Mouse (Mus musculus) embryonic facial prominence, embryonic 15.5 days (tissue): ENCODE results near the gene Dkk3. TPM values are rescaled to one million over a fixed set of nuclear protein-coding genes. Genes with fewer than 3 reads are reported as not detected.
A peak's percentile ranks its signal among the peaks of the same experiment; 100 is the strongest.

Source experiments
- ATAC-seq: fragments of 200-750 bp; cut with Nextera tagmentation; 2 replicates; pipeline ENCODE4 v1.8.0; 2017; ENCODE audit warnings: low read depth, moderate TSS enrichment; ENCODE audit not compliant: insufficient number of reproducible peaks, low FRiP score, low TSS enrichment
- H3K27ac ChIP-seq: fragments of 300-500 bp; sonication (generic); replicated peaks from 2 replicates; pipeline ENCODE4 v1.5.1; 2015; ENCODE audit warnings: mild to moderate bottlenecking, inconsistent platforms
- H3K27me3 ChIP-seq: fragments of 300-500 bp; sonication (generic); 2 replicates; pipeline ENCODE4 v1.6.1; 2015; ENCODE audit warnings: inconsistent platforms
- H3K36me3 ChIP-seq: fragments of 300-500 bp; sonication (generic); 2 replicates; pipeline ENCODE4 v1.6.1; 2015; ENCODE audit warnings: mild to moderate bottlenecking, inconsistent platforms
- H3K4me1 ChIP-seq: fragments of 300-500 bp; sonication (generic); 2 replicates; pipeline ENCODE4 v1.6.1; 2015; ENCODE audit warnings: inconsistent platforms
- H3K4me2 ChIP-seq: fragments of 300-500 bp; sonication (generic); replicated peaks from 2 replicates; pipeline ENCODE4 v1.6.1; 2015; ENCODE audit warnings: mild to moderate bottlenecking, inconsistent platforms
- H3K4me3 ChIP-seq: fragments of 300-500 bp; sonication (generic); replicated peaks from 2 replicates; pipeline ENCODE4 v1.5.1; 2015; ENCODE audit warnings: mild to moderate bottlenecking, inconsistent platforms
- H3K9ac ChIP-seq: fragments of 300-500 bp; sonication (generic); 2 replicates; pipeline ENCODE4 v1.6.1; 2015; ENCODE audit warnings: inconsistent platforms
- H3K9me3 ChIP-seq: fragments of 300-500 bp; sonication (generic); replicated peaks from 2 replicates; pipeline ENCODE4 v1.6.1; 2016; ENCODE audit warnings: inconsistent platforms
- WGBS: fragments of 180-500 bp; shearing (Covaris S2); methylation state at CpG from one replicate; pipeline ENCODE4 v1.1.7; 2015; 5-methylcytosine and 5-hydroxymethylcytosine counted together
- polyA plus RNA-seq: library from polyadenylated mRNA; unstranded; fragments of >200 nt; fragmentation: Nextera tagmentation; extraction: Ambion mirVana; gene quantifications from 2 replicates; pipeline ENCODE4 v1.2.1, GENCODE M21; 2015

The Dkk3 gene
- polyA plus RNA-seq, 1 experiment from 2014 or later = 74.6 TPM

DNA sequence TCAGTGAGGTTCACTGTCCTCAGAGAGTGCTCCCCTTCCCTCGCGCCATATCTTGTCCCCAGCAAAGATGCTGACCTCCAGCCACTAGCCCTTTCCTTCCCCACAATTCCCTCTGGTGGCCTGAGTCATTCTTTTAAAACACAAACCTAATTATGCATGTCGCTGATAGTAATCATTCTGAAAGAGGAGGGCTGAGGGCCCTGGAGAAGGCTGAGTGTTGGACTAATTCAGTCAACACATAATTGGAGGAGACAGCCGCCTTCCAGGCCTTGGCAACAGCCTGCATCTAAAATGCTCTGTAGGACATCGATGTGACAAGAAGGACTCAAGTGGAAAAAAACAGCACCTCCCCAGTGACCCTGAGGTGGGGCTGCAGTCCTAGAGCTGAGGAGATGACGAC is 29.0 kb downstream of the Dkk3 start:
- Histone ChIP-seq H3K4me1 (peaks cover 41% of the 10 kb centered on the region), H3K36me3 (no peaks in the 10 kb centered on the region), H3K27ac (no peak overlapping the region), H3K4me2 (no peak overlapping the region), H3K9me3 (no peaks in the 10 kb centered on the region), H3K9ac (no peak overlapping the region), H3K4me3 (no peak overlapping the region), H3K27me3 (no peaks in the 10 kb centered on the region)
- no peak for ATAC-seq
- 73% methylated on average over 6 of the region's 6 CpGs for WGBS

DNA sequence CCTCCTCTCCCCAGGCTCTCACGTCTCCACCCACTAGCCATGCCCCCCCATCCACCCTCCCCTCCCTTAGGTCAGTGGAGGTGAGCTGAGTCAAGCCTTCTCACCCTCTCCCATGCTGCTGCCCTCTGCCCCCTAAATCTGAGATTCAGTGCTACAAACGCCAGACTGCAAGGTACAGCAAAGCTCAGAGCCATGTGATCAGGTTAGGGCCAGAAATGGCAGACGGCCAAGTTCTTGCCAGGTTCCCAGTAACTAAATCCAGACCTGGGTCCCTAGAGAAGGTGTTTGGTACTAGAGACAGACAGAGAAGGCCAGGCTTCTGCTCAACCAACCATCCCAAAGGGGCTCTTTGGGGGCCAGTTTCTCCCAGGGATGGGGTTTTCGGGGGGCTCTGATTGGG is 30.0 kb downstream of the Dkk3 start:
- Histone ChIP-seq H3K4me1 (peaks cover 41% of the 10 kb centered on the region), H3K36me3 (no peaks in the 10 kb centered on the region), H3K9me3 (no peaks in the 10 kb centered on the region), H3K9ac (no peak overlapping the region), H3K27me3 (no peaks in the 10 kb centered on the region), H3K4me2 (no peak overlapping the region), H3K27ac (no peak overlapping the region), H3K4me3 (no peak overlapping the region)
- ATAC-seq = 0 out of 2 replicates have a peak, but pooled peaks have one; percentile 11
- WGBS = 48% methylated on average over 4 of the region's 4 CpGs

DNA sequence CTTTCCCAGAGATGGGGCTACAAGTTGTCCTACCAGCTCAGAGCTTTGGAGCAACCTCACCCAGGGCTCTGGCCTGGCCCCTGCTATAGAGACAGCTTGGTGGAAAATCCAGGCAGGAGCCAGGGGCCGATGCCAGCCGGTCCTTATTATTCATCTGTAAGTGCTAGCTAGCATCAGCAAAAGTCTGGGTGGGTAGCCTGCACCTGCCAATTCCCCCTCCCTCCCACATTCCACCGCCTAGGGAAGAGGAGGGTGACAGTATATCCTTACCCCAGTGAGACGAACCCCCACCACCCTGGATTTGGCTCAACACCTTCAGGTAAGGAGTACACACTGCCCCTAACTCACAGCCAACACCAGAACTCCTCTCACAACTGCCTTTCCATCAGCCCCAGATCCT is 30.9 kb downstream of the Dkk3 start:
- H3K4me1 ChIP-seq = peaks cover 39% of the 10 kb centered on the region
- no peak overlapping the region for H3K27ac ChIP-seq
- H3K9ac ChIP-seq = no peak overlapping the region

DNA sequence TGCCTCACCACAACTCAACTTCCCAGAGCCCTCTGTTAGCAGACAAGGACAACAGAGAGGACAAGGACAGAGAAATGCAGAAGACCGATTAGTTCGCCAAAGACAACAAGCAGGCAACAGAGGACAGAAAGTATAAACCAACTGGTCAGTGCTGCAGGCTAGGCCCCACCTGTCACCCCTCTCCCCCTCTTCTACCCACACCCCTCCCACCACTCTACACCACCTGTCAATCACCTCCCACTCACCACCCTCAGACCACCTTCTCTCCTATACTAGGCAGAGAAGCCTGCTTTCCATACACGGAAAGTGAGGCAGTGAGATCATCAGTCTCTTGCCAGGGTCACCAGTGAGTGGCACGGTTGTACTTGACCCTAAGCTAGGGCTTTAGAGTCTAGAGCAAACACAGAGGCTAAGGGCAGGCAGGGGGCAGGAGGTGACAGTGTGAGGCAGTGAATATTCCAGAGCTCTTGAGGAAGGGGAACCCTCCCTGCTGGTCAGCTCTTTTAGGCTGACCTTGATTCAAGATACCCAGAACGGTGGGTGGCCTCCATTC is 31.7 kb downstream of the Dkk3 start:
- H3K27me3 ChIP-seq = no peaks in the 10 kb centered on the region
- WGBS = 81% methylated on average over 5 of the region's 5 CpGs
- no peak overlapping the region for H3K27ac ChIP-seq
- no peaks in the 10 kb centered on the region for H3K9me3 ChIP-seq
- ATAC-seq = no peak
- H3K4me3 ChIP-seq = no peak overlapping the region
- peaks cover 38% of the 10 kb centered on the region for H3K4me1 ChIP-seq
- no peaks in the 10 kb centered on the region for H3K36me3 ChIP-seq
- H3K9ac ChIP-seq = no peak overlapping the region
- no peak overlapping the region for H3K4me2 ChIP-seq

More for the DNA sequence above, 30.9 kb downstream of the Dkk3 start:
- ATAC-seq = no peak; the same call in 1 of the 2 replicates
- Histone ChIP-seq H3K36me3 (no peaks in the 10 kb centered on the region), H3K4me2 (no peak overlapping the region), H3K4me3 (no peak overlapping the region), H3K27me3 (no peaks in the 10 kb centered on the region), H3K9me3 (no peaks in the 10 kb centered on the region)
- WGBS = 79% methylated on average over 4 of the region's 4 CpGs

DNA sequence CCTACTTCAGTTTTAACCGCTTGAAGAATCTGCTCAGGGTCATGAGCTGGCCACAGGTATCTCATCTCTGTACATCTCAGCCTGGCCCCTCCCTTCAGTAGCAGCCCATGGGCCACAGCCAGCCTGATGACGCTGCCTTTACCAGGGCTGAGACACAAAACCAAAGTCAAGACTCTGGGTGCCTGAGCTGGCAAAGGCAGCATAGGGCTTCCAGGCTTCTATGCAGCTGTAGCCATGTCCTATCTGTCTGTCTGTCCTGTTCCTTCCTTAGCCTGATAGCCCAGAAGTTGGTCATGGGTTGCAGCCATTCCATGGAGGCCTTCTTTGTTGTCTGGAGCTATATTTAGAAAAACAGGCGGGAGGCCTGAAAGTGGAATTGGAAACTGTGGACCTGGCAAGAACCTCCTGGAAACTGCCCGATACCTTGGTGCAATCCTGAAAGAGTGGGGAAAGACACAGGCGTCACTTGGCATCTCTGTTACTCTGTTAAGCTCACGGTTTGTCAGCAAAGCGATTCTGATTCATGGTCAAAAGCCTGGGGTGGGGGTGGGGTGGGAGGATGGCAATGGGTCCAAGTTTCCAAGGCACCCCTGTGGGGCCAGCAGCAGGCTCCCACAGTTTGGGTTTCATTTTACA is 33.1 kb downstream of the Dkk3 start:
- Histone ChIP-seq H3K4me3 (no peak overlapping the region), H3K9me3 (no peaks in the 10 kb centered on the region), H3K27me3 (no peaks in the 10 kb centered on the region), H3K4me2 (no peak overlapping the region), H3K9ac (no peak overlapping the region), H3K4me1 (peaks cover 42% of the 10 kb centered on the region), H3K36me3 (no peaks in the 10 kb centered on the region), H3K27ac (no peak overlapping the region)
- 81% methylated on average over 7 of the region's 7 CpGs for WGBS
- no peak for ATAC-seq

DNA sequence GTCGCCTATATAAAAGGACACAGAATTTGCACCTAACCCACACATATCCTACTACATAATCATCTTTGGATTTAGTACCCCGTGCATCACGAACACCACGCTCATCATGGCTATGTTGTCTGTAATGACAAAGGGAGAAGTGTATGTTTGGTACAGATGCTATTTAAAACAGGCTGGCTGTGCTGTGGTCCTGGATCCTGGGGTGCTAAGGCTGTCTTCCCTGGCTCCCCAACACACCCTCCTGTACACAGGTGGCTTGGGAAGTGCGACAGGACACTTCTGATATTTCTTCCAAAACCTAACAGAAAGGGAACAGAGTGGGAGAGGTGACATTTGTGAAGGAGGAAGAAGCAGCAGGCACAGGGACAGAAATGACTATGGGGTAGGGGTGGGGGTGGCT is 35.2 kb downstream of the Dkk3 start:
- 0 out of 2 replicates have a peak, but pooled peaks cover 3% of the 10 kb centered on the region for H3K36me3 ChIP-seq
- H3K9me3 ChIP-seq = no peaks in the 10 kb centered on the region
- no peaks in the 10 kb centered on the region for H3K27me3 ChIP-seq
- H3K9ac ChIP-seq = no peak overlapping the region
- no peak overlapping the region for H3K4me3 ChIP-seq
- H3K4me1 ChIP-seq = peaks cover 32% of the 10 kb centered on the region
- no peak overlapping the region for H3K27ac ChIP-seq
- no peak overlapping the region for H3K4me2 ChIP-seq
- WGBS = 91% methylated on average over 5 of the region's 5 CpGs
- ATAC-seq = no peak

DNA sequence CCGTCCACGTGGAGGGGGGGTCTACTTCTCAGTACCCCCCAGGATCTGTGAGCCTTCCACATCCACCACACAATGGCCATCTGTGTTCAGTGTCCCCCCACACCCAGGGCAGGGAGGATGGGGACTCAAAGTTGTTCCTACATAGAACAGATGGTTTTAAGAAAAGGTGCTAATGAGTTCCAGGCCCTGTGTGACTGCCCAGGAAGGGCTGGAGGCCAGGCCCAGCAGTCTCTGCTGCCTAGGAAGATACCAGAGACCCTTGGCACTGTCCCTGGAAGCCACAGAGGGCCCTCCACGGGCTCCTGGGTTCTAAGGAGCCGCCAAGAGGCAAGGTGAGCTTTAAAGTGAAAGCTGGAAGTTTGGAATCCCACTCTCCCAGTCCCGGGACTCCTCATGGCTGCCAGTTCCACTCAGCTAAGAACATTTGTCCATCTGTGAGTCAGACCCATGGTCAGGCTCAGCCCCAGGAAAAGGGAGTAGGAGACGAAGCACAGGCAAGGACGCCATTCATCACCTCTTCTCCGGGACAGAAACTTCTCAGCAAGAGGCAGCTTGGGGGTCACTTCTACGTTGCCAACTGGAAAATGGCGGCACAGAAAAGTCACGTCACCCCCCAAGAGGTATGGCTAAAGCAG is 36.9 kb downstream of the Dkk3 start:
- H3K9ac ChIP-seq = no peak overlapping the region
- peak overlapping the region; percentile 41; the same call in 1 of the 2 replicates for H3K27ac ChIP-seq
- no peak for ATAC-seq
- H3K9me3 ChIP-seq = no peaks in the 10 kb centered on the region
- no peaks in the 10 kb centered on the region for H3K27me3 ChIP-seq
- H3K36me3 ChIP-seq = peaks cover 9% of the 10 kb centered on the region; the same call in 1 of the 2 replicates
- H3K4me3 ChIP-seq = no peak overlapping the region
- no peak overlapping the region for H3K4me2 ChIP-seq
- peaks cover 30% of the 10 kb centered on the region for H3K4me1 ChIP-seq
- WGBS = 60% methylated on average over 11 of the region's 11 CpGs

DNA sequence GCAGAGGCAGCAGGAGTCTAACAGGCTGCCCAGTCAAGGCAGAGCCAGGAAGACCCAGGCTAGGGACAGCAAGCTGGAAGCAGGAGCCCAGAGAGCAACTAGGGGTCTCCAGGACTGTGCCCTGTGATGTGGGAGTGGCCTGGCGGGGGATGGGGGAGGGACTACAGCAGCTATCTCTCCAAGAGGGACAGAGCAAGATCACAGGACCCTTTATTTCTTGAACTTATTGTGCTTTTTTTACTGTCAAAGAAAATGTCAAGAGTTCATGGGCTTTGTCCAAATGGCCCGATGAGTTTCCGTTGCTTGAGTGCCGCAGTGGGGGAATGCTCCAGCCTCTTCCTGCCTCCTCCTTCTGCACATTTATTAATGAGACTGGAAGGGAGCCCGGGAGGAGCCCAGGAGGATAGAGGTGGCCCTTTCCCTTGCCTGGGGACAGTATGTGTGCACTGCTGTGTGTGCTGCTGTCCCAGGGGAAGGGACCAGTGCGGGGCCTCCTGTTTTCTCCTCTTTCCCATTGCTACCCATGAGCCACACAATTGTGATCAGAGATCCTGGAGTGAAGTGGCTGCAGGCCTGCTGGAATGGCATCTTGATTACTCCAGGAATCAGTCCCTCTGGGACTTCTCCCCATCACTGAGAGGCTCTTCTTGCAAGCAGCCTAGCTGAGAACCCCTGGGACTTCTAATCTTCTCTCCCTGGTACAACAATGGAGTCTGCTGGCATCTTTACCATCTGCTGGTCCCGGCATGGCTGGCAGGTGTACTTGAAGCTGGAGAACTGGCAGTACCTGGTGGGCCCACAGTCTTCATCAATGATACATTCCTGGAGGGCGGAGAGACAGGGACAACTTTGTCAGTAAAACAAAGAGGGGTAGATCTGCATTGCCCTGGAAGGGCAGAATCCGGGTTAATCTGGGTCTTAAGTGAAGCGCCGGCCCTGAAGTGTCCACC is 37.7 kb downstream of the Dkk3 start:
- Histone ChIP-seq H3K4me1 (peaks cover 30% of the 10 kb centered on the region), H3K4me2 (no peak overlapping the region), H3K9me3 (no peaks in the 10 kb centered on the region), H3K36me3 (peaks cover 15% of the 10 kb centered on the region; the same call in 1 of the 2 replicates), H3K27me3 (no peaks in the 10 kb centered on the region), H3K27ac (peak overlapping the region; percentile 41; the same call in 1 of the 2 replicates), H3K9ac (no peak overlapping the region), H3K4me3 (no peak overlapping the region)
- WGBS = 58% methylated on average over 11 of the region's 11 CpGs
- ATAC-seq = no peak

DNA sequence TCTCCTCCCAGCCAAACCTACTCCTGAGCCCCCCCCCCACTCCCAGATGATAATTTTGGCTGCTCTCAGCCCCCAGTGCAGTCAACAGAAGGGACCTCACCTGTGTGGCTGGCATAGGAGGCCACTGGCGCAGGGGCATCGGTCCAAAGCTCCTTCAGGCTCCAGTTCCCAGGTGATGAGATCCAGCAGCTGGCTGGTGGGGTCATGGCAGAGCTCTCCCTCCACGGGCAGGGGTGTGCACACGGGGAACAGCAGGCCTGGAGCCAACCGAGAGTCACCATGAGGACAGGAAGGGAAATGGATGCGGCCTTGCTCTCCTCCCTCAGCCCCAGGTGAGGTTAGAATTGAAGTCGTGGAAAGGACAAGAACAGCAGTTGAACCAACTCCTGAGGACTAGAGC is 39.6 kb downstream of the Dkk3 start:
- Histone ChIP-seq H3K36me3 (peaks cover 15% of the 10 kb centered on the region; the same call in 1 of the 2 replicates), H3K9me3 (no peaks in the 10 kb centered on the region), H3K4me1 (peaks cover 27% of the 10 kb centered on the region), H3K27me3 (no peaks in the 10 kb centered on the region), H3K27ac (no peak overlapping the region), H3K4me3 (no peak overlapping the region), H3K4me2 (no peak overlapping the region), H3K9ac (no peak overlapping the region)
- ATAC-seq = no peak
- 85% methylated on average over 7 of the region's 7 CpGs for WGBS

DNA sequence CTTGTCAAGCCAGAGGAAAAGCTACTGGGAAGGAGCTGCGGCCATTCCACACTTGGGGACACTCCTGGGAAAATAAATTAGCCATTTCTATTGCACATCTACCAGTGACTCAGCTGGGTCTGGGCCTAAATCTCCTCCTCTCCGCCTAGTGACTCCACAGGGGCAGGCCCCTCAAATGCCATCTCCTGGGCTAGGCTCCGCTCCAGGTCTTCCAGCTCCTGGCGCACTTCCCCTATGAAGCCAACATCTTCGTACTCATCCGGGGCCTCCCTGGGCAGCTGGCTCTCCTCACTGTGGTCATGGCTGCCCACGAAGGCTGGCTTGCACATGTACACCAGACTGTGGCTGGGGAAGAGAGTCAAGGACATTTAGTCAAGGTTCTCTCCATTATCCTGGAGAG is 40.8 kb downstream of the Dkk3 start:
- Histone ChIP-seq H3K36me3 (peaks cover 18% of the 10 kb centered on the region), H3K9me3 (no peaks in the 10 kb centered on the region), H3K4me1 (peaks cover 27% of the 10 kb centered on the region), H3K9ac (no peak overlapping the region), H3K4me3 (no peak overlapping the region), H3K27me3 (no peaks in the 10 kb centered on the region), H3K27ac (no peak overlapping the region), H3K4me2 (no peak overlapping the region)
- no peak for ATAC-seq
- WGBS = 82% methylated on average over 7 of the region's 7 CpGs

DNA sequence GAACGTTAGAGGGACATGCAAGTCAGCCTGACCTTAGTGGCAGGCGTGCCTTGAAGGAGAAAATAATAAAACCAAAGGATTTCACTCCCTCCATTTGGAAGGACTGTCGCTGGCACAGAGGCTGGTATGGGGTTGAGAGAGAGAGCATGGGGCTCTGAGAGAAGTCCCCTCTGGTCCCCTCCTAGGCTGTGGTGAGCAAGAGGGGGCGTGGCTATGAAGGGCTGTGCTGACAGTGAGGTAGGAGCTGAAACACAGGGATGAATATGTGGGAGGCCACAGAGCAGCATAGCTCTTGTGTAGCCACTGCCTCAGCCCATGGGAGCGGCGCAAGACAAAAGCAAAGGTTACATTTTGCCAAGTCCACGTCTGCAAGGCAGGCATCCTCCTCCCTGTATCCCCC is 41.4 kb downstream of the Dkk3 start:
- 82% methylated on average over 7 of the region's 7 CpGs for WGBS
- Histone ChIP-seq H3K9ac (no peak overlapping the region), H3K4me2 (no peak overlapping the region), H3K27me3 (no peaks in the 10 kb centered on the region), H3K4me3 (no peak overlapping the region), H3K36me3 (peaks cover 24% of the 10 kb centered on the region), H3K27ac (0 out of 2 replicates have a peak overlapping the region, but pooled peaks have one; percentile 4), H3K4me1 (peaks cover 24% of the 10 kb centered on the region), H3K9me3 (no peaks in the 10 kb centered on the region)
- no peak for ATAC-seq
